Mouse (Mus musculus) cortical plate, adult 2 months (tissue): ENCODE results near the gene Adk. TPM values are rescaled to one million over a fixed set of nuclear protein-coding genes. Genes with fewer than 3 reads are reported as not detected.

Experiments used
- H3K27ac ChIP-seq: fragments of 200-500 bp; 2 replicates; pipeline ENCODE4 v1.5.1; 2012; ENCODE audit warnings: low read length, control low read depth, inconsistent platforms; ENCODE audit not compliant: insufficient read depth
- H3K4me1 ChIP-seq: fragments of 200-500 bp; 2 replicates; pipeline ENCODE4 v1.6.1; 2011; ENCODE audit warnings: low read length; ENCODE audit not compliant: control insufficient read depth, insufficient read depth
- H3K4me3 ChIP-seq: fragments of 200-500 bp; 2 replicates; pipeline ENCODE4 v1.5.1; 2011; ENCODE audit warnings: mild to moderate bottlenecking, low read length, control low read depth; ENCODE audit not compliant: insufficient read depth
- CTCF ChIP-seq: fragments of 200-500 bp; IDR thresholded peaks from 2 replicates; pipeline ENCODE4 v1.5.1; 2011; ENCODE audit warnings: mild to moderate bottlenecking, control low read depth, low read length; ENCODE audit not compliant: insufficient read depth; ENCODE audit errors: extremely low read depth
- POLR2A ChIP-seq: fragments of 200-500 bp; IDR thresholded peaks from 2 replicates; pipeline ENCODE4 v1.6.1; 2011; ENCODE audit warnings: mild to moderate bottlenecking, low read length, control low read depth; ENCODE audit not compliant: insufficient read depth; ENCODE audit errors: extremely low read depth
- polyA plus RNA-seq: library from polyadenylated mRNA; depleted of rRNA; stranded (reverse); fragments of >200 nt; gene quantifications from 2 replicates; pipeline ENCODE4 v1.2.3, GENCODE M21; 2012

The Adk gene
- polyA plus RNA-seq, 1 experiment, result 65.2 TPM

DNA sequence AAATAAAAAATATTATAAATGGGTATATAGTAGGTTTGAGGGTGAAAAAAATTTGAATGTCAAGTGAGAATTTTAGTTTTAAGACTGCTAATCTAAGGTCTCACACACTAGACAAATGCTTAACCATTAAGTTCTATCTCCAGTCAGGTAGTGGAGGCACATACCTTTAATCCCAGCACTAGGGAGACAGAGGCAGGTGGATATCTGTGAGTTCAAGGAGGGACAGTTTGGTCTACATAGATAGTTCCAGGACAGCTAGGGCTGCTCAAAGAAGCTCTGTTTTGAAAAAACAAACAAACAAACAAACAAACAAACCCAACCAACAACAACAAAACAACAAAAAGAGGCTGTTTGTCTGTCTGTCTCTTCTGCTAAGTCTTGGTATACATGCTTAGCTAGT lies 43.9 kb downstream of the Adk start:
- Histone ChIP-seq H3K4me3 (no peak overlapping the region), H3K4me1 (peaks cover 2% of the 10 kb centered on the region; the same call in 1 of the 2 replicates), H3K27ac (no peak overlapping the region)
- no peak for TF ChIP-seq POLR2A
- TF ChIP-seq CTCF, result no peak

DNA sequence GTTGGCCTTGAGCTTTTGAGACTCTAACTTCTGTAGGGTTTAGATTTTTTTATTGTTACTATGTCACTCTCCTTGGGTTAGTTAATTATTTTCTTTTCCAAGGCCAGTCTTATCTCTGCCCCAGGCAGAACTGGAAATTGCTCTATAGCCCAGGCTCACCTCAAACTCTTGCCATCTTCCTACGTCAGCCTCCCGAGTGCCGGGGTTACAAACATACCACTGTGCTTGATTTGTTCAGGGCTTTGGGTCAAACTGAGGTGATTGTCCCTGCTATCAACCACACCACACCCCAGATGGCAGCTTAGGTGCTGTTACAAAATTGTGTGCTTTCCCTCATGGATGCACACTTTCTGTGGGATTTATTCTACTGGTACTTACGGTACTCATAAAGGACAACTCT lies 44.3 kb downstream of the Adk start:
- Histone ChIP-seq H3K4me3 (no peak overlapping the region), H3K4me1 (peaks cover 4% of the 10 kb centered on the region), H3K27ac (no peak overlapping the region)
- TF ChIP-seq CTCF (no peak), POLR2A (no peak)

DNA sequence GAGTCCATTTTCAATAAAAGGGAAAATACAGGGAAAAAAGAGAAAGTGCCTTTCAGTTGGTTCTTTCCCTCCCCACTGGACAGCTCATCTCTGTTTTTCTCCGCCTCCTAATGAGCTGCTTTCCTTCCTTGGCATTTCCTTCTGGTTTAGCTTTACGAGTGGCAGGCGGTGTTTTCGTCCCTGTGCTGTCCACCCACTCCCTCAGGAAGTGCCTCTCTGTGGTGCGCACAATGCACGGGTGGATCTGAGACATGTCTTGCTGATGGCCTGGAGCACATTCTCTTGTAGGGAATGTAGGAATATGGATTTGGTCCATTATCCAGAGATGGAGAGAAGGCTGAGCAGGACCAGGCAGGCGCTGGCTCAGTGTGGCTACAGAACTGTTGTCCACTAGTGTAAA lies 47.0 kb downstream of the Adk start:
- peaks cover 4% of the 10 kb centered on the region for H3K4me1 ChIP-seq
- TF ChIP-seq POLR2A (no peak), CTCF (no peak)
- H3K27ac ChIP-seq, result no peak overlapping the region
- H3K4me3 ChIP-seq, result no peak overlapping the region

DNA sequence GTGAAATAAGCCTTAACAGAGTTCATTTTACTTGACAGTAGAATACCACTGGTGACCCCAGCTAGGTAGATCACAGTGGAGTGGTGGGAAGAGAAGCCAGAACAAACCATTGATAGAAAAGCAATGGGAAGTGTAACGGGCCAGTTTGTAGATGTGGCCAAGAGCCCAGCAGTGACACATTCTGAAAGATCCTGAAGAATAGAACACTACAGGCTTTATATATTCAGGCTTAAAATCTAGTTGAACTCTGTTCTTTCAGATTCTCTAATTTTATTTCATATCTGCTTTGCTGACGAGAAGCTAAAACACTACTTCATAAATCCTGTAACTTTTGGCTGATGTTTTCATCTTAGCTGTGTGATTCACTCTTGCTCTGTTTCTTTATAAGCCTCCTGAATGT lies 48.5 kb downstream of the Adk start:
- Histone ChIP-seq H3K27ac (no peak overlapping the region), H3K4me1 (peaks cover 4% of the 10 kb centered on the region), H3K4me3 (no peak overlapping the region)
- no peak for TF ChIP-seq CTCF
- TF ChIP-seq POLR2A, result no peak

DNA sequence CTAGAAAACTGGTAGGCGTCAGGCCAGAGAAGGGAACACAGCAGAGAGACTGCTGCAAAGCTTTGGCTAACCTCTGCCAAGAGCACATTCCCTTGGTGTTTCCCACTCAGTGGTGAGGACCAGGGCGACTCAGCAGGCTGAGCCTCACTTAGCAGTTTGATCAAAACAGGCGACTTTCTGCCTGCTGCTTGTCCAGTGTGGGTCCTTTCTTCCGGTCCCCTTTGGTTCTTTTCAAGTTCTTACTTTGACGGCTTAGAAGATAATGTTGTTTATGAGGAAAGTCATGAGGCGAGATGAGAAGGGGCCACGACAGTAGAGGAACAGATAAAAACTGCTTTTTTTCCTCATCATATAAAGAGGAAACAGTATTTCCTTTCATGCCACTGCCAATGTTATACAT lies 49.2 kb downstream of the Adk start:
- no peak for TF ChIP-seq POLR2A
- no peak for TF ChIP-seq CTCF
- Histone ChIP-seq H3K4me1 (peaks cover 4% of the 10 kb centered on the region), H3K4me3 (no peak overlapping the region), H3K27ac (no peak overlapping the region)

DNA sequence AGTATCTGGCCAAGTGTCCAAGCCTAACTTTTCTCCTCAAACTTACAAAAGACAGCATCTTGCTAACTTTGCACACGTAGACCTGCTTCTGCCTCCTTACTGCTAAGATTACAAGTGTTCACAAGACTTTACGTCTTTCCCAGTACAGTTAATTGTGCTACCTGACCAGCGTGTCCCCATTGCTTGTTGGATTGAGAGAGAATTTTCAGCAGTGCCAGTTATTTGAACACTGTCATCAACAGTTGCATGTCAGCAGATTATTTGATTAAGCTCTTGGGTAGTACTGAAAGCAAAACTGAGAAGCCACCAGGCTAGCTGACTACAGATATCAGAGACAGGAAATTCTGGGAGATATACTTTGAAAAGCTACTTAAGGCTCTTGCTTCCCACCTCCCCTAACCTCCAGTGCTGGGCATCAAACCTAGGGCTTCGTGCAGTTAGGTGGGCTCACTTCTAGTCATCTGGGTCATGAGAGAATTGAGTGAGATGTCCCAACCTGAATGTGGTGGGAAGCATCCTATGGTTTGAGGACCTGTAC lies 50.4 kb downstream of the Adk start:
- TF ChIP-seq POLR2A, result no peak
- TF ChIP-seq CTCF, result no peak
- no peak overlapping the region for H3K4me3 ChIP-seq
- no peak overlapping the region for H3K27ac ChIP-seq
- peaks cover 4% of the 10 kb centered on the region for H3K4me1 ChIP-seq

DNA sequence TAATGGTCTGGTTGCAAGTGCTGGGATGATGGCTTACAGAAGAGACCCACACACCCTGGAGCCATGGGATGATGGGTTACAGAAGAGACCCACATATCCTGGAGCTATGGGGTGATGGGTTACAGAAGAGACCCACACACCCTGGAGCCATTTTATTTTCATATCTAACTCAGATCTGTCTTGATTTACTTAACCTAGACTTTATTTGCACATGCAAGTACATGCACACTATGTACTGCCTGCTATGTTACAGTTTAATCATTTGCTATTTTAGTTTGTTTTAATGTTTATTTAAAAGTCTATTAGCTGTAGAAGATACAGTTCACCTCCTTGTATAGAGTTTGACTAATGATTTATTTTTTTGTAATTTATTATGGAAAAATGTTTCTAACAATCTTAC lies 52.7 kb downstream of the Adk start:
- no peak overlapping the region for H3K4me3 ChIP-seq
- H3K27ac ChIP-seq, result no peak overlapping the region
- H3K4me1 ChIP-seq, result peaks cover 2% of the 10 kb centered on the region
- TF ChIP-seq CTCF, result no peak
- no peak for TF ChIP-seq POLR2A

DNA sequence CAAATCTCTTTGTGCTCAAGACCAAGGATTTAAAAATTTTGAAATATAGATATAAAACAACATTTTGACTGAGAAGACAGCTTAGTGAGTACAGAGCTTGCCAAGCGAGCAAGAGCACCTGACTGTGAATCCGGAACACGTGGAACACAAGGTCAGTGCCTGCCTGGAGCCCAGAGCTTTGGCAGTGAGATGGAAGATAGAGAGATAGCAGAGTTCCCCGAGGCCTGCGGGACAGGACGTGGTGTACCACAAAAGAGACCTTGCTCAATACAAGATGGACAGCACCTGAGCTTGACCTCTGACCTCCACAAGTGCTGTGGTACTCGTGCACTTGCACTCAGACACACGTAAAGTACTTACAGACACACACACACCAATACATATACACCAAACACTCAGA lies 54.2 kb downstream of the Adk start:
- Histone ChIP-seq H3K27ac (no peak overlapping the region), H3K4me3 (no peak overlapping the region), H3K4me1 (peaks cover under 1% of the 10 kb centered on the region)
- no peak for TF ChIP-seq CTCF
- no peak for TF ChIP-seq POLR2A

DNA sequence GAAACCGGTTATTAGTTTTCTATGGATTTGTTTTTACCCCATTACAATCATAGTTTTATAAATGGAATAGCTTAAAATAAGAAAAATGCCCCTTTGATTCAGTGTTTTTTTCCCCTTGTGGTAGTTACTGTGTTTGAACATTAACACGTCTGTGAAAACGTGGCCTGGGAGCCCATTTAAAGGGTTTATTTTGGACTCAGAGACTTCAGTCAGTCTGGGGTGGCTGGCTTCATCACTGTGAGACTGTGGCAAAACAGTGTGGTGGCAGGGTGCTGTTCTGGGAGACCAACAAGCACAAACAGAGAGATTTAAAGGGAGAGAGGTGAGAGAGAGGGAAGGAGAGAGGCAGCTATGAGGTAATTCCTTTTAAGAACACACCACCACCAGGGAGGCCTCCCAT lies 55.2 kb downstream of the Adk start:
- Histone ChIP-seq H3K4me3 (no peak overlapping the region), H3K4me1 (no peaks in the 10 kb centered on the region), H3K27ac (no peak overlapping the region)
- no peak for TF ChIP-seq POLR2A

DNA sequence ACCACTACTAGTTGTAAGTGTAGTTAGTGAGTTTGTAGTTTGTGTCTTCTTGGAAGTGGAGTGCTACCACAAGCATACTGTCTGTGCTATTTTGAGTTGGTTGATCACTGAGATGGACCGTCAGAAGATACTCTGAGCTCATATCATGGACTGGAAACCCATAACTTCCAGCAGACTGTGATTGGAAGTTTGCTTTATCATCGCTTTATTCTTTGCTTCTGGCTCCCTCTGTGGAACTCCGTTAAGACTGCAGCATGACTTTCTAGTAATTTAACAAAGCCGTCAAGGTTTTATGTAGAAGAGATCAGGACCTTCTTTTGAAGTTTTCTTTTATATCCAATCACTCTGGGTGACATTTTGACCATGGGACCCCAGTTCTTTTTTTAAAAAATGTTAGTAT lies 58.1 kb downstream of the Adk start:
- H3K4me3 ChIP-seq, result no peak overlapping the region
- H3K27ac ChIP-seq, result no peak overlapping the region
- no peaks in the 10 kb centered on the region for H3K4me1 ChIP-seq
- peak; percentile 19; the same call in 1 of the 2 replicates for TF ChIP-seq CTCF
- no peak for TF ChIP-seq POLR2A
